Mouse (Mus musculus): ENCODE data around the gene Scamp2.

- TF ChIP-seq CTCF (IDR thresholded peaks at IDR 0.05; ENCODE audit: insufficient read depth, low read length) = no peak
- no peak for TF ChIP-seq POLR2A (IDR thresholded peaks at IDR 0.05; ENCODE audit: borderline replicate concordance, extremely low read depth, low read depth, low read length)
Observed at GRCm38 (mm10) chr9:57577144-57577849, 16.6 kb downstream of the Scamp2 start.
